Mouse (Mus musculus) heart, postnatal 36 days (tissue): ENCODE results near the gene Vmn1r228. TPM values are rescaled to one million over a fixed set of nuclear protein-coding genes. Genes with fewer than 3 reads are reported as not detected.

ENCODE experiments used
- DNase-seq, 2 experiments: peaks; one replicate each; pipeline ENCODE4 v3.0.0; 2021 to 2022
- intact Hi-C: fragments of 180-260 bp; cut with DNase I; formaldehyde crosslinking; loops from one replicate; pipeline ENCODE4 v1.15.1; 2025
- total RNA-seq, 2 experiments: library from RNA; stranded (reverse); gene quantifications; 2 replicates each; pipeline ENCODE4 v1.2.3; 2021

Vmn1r228 gene
- total RNA-seq = not detected

DNA sequence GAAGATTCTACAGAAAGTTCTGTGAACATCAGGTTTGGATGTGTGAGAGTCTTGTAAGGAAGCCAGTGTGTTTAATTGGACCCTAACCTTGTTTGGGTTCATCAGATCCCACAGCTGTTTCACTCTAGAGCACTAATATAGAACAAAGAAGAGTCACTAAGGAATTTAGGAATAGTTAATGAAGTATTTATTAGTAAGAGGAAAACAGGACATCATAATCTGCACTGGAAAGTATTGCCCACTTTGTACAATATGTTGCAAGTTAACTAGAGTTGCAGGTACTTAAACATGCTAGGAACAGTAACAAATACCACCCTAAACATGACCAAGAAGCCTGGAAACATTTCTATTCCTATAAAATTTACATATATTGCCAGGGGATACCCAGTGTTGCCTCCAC is at the start of gene Vmn1r228:
Gene Vmn1r228, minus strand, starts transcription at position 101 of the 400 bp plus-strand sequence.
- no peak for DNase-seq
- intact Hi-C loops = no loop called here

DNA sequence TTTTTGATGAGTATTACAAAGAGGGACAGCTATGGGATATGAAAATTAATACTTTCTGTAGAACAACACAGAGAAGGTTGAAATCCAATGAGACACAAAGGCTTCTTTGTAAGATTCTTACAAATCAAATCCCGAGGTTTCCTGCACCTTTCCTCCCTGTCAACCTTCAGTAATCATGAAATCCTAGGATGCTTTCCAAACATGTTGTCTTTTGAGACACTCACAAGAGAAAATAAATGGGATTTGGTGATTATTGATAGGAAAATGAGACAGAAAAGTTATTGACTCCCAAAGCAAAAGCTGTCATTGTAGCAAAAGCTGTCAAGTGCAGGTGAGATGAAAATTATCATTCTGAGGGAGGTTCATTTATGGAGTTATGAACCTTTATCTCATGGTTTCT is 25.3 kb upstream of the Vmn1r228 start, which contains the start of gene Vmn1r229:
Gene Vmn1r229, plus strand, starts transcription at position 301 of the 400 bp plus-strand sequence.
- intact Hi-C loops = no loop called here
- no peak for DNase-seq

DNA sequence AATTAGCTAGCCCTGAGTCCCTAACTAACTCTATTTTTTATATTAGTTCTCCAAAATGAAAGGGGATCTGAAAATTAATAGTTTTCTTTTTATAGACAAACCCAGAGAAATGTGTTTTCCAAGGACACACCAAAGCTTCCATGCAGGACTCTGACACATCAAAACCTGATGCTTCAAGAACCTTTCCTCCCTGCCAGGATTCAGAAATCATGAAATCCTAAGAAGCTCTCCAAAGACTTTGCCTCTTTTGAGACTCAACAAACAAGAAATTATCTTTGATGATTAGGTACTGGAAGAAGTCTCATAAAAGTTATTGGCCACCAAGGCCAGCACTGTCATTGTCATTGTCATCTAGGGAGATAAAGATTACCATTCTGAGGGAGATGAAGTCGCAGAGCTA is 56.4 kb downstream of the Vmn1r228 start, which contains the start of gene Vmn1r227:
Gene Vmn1r227, plus strand, starts transcription at position 301 of the 400 bp plus-strand sequence.
- intact Hi-C loops = no loop called here
- no peak for DNase-seq

Other genes starting within 250 kb of the Vmn1r228 start
- not detected for gene Vmn2r109, start 221.4 kb downstream of the Vmn1r228 start, total RNA-seq
- not detected for gene Vmn2r110, start 189.7 kb downstream of the Vmn1r228 start, total RNA-seq
- not detected for gene Fpr-rs3, start 161.3 kb downstream of the Vmn1r228 start, total RNA-seq
- gene Vmn1r226, start 103.3 kb downstream of the Vmn1r228 start, total RNA-seq = not detected
- not detected for gene Vmn1r227, start 56.3 kb downstream of the Vmn1r228 start, total RNA-seq
- gene Vmn1r229, start 25.4 kb upstream of the Vmn1r228 start, total RNA-seq = not detected
- gene Vmn1r230, start 54.3 kb upstream of the Vmn1r228 start, total RNA-seq = not detected
- not detected for gene Vmn1r231, start 118.9 kb upstream of the Vmn1r228 start, total RNA-seq
- gene Vmn1r232, start 133.6 kb upstream of the Vmn1r228 start, total RNA-seq = not detected
- gene Ppp2r1a, start 159.2 kb upstream of the Vmn1r228 start, total RNA-seq = 100 to 1,000 TPM; 177 to 199 TPM
- not detected for gene Vmn1r233, start 210.3 kb upstream of the Vmn1r228 start, total RNA-seq
- gene Zfp160, start 222.7 kb upstream of the Vmn1r228 start, total RNA-seq = 10 to 100 TPM in 1 of 2 experiments, 1 to 10 TPM in 1; 8.0 to 10.9 TPM